Mouse (Mus musculus): Measurements from ENCODE around the gene Gm20695.
"Not testable (repeated sequence)": the region's sequence is repeated elsewhere in the genome, so short reads cannot be mapped to it uniquely, and the experiment has no call there.

The Gm20695 gene

DNA sequence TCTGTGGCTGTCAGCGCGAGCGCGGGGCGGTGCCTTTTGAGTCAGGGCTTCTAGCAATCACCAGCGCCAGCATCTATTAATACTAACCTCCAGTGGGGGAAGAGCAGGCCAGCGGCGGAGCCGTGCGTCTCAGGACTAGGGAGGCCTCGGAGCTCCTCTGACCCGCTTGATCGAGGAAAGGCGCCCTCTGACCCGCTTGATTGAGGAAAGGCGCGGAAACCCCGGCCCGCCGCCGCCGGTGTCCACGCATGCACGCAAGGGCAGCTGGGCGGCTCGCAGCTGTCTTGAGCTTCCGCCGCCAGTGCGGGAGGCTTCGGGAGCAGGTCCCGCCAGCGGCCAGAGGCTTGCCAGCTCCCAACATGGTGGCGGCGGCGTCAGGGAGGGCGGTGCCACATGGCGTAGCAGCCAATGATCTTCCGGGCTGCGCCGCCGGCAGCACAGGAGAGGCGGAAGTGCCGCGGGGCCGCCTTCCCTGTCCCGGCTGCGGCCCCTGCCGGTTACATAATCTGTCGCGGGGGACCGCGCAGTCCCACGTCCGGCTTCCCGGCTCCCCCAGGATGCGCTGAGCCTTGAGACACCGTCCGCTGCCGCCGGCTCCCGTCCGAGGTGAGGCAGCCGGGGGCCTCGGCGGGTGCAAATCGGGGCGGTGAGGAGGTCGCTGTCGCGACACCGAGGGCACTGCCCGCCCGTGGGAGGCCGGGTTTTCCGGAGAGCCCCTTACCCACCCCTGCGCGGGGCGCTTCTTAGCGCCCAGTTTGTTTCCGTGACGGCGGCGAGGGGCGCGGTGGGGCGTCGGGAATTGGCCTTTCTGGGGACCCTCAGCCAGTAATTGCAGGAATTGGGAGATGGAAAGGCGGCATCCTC is at the start of gene Gm20695, which contains the start of gene Zfp597:
Gene Gm20695, plus strand, starts transcription at position 448 of the 864 bp plus-strand sequence.
Gene Zfp597, minus strand, starts transcription at position 361 of the 864 bp plus-strand sequence.
- peak; percentile 98 for ATAC-seq (ENCODE audit: insufficient number of reproducible peaks, low FRiP score, low TSS enrichment)

DNA sequence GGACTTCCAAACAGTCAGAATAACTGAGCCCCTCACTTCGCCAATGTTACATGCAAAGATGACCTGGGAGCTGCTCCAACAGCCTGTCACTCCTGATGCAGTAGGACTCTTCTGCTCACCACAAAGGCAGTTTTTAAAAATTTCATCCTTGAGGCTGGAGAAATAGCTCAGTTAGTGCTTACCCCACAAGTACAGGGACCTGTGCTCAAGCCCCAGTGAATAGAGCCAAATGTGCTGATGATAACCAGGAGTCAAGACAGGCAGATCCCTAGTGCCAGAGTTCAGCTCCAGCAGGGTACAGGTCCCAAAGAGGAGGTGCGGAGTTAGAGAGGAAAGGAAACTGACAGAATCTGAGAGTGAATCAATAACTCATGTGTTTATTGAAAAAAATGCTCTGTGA is 49.0 kb upstream of the Gm20695 start:
- ATAC-seq (ENCODE audit: insufficient number of reproducible peaks, low FRiP score, low TSS enrichment): no peak

GRCm38 (mm10) chr16:3839157-3839885 is 45.1 kb upstream of the Gm20695 start:
- ATAC-seq (ENCODE audit: insufficient number of reproducible peaks, low FRiP score, low TSS enrichment): no peak

GRCm38 (mm10) chr16:3842989-3843388 is 41.5 kb upstream of the Gm20695 start:
- ATAC-seq (ENCODE audit: insufficient number of reproducible peaks, low FRiP score, low TSS enrichment): no peak

GRCm38 (mm10) chr16:3843796-3844195 is 40.7 kb upstream of the Gm20695 start:
- ATAC-seq (ENCODE audit: insufficient number of reproducible peaks, low FRiP score, low TSS enrichment): no peak

- ATAC-seq (ENCODE audit: insufficient number of reproducible peaks, low FRiP score, low TSS enrichment): peak; percentile 99
Observed at GRCm38 (mm10) chr16:3846711-3847518, 37.5 kb upstream of the Gm20695 start, which contains the start of gene Zfp174. Gene Zfp174 (plus strand): TSS chr16:3847268.

- no peak for ATAC-seq (ENCODE audit: insufficient number of reproducible peaks, low FRiP score, low TSS enrichment)
Observed at GRCm38 (mm10) chr16:3847871-3848270, 36.6 kb upstream of the Gm20695 start.

DNA sequence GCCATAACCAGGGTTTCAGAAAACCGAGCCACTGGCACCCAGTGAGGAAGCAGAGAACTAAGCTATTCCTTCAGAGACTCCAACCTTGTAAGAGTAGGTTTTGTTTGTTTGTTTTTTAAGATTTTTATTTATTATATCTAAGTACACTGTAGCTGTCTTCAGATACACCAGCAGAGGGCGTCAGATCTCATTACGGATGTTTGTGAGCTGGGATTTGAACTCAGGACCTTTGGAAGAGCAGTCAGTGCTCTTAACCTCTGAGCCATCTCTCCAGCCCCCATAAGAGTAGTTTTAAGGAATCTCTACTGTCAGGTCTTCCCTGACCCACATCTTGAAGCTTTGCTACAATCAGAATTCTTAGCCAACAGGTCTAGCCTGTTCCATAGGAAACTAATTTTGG is 36.0 kb upstream of the Gm20695 start:
- ATAC-seq (ENCODE audit: insufficient number of reproducible peaks, low FRiP score, low TSS enrichment): no peak

DNA sequence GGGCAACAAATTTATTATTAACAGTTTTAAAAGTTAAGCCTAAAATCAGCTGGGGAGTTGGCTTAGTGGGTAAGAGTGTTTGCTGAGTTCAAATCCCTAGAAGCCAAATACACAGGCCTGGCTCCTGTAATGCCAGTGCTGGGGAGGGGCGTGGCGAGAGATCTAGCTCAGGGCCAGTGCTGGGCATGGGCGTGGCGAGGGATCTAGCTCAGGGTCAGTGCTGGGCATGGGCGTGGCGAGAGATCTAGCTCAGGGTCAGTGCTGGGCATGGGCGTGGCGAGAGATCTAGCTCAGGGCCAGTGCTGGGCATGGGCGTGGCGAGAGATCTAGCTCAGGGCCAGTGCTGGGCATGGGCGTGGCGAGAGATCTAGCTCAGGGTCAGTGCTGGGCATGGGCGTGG is 33.1 kb upstream of the Gm20695 start:
- ATAC-seq (ENCODE audit: insufficient number of reproducible peaks, low FRiP score, low TSS enrichment): not testable (repeated sequence)

- ATAC-seq (ENCODE audit: insufficient number of reproducible peaks, low FRiP score, low TSS enrichment): no peak
Observed at GRCm38 (mm10) chr16:3852586-3852985, 31.9 kb upstream of the Gm20695 start.

DNA sequence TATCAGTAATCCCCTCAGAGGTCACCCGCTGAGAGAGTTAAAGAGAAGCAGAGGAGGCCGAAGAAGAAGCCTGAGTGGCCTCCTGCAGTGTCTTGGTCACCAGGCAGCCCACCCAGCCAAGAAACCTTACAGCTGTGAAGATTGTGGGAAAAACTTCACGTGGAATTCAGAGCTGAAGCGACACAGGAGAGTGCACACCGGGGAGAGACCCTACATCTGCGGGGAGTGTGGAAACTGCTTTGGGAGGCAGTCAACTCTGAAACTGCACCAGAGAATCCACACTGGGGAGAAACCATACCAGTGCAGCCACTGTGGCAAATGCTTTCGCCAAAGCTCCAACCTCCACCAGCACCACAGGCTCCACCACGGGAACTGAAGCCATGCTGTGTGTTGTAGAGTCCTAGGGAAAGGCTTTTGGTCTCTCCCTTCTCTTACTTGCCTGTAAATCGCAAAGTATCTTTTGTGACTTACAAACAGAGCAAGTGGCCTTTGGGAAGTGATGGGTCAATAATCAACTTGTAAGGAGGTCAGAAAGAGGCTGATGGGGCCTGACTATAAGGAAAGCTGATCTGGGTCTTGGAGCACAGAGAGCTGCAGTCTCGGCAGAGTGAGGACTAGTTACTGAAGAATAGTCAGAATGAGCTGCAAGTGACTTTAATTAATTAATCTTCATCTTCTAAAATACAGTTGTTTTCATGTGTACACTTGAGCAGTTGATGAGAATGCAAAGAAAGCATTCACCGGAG is 29.8 kb upstream of the Gm20695 start:
- no peak for ATAC-seq (ENCODE audit: insufficient number of reproducible peaks, low FRiP score, low TSS enrichment)

- no peak for ATAC-seq (ENCODE audit: insufficient number of reproducible peaks, low FRiP score, low TSS enrichment)
Observed at GRCm38 (mm10) chr16:3855776-3856175, 28.7 kb upstream of the Gm20695 start.

- ATAC-seq (ENCODE audit: insufficient number of reproducible peaks, low FRiP score, low TSS enrichment): no peak
Observed at GRCm38 (mm10) chr16:3859254-3859653, 25.2 kb upstream of the Gm20695 start.

DNA sequence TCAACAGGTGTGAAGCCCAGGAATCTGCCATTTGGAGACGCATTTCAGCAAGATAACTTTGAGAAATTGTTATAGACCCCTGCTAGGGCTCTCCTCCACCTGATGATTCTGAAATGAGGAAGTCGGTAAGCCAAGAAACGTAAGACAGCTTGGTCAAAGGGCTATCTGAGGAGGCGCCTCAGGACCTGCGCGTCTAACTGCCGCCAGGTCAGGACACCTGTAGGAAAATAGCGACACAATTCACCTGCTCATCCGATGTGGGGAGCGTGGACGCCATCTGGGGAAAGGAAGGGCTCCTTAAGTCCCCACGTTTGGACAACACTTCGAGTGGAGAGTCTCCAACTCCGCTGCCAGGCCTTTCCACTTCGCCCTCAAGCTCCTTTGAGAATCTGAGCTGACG is 12.6 kb upstream of the Gm20695 start:
- no peak; the same call in 1 of the 2 replicates for ATAC-seq (ENCODE audit: insufficient number of reproducible peaks, low FRiP score, low TSS enrichment)

GRCm38 (mm10) chr16:3872216-3873047 is 12.0 kb upstream of the Gm20695 start, which contains the start of gene Naa60:
Gene Naa60 (plus strand): TSS chr16:3872375.
- ATAC-seq (ENCODE audit: insufficient number of reproducible peaks, low FRiP score, low TSS enrichment): peak; percentile 98

- ATAC-seq (ENCODE audit: insufficient number of reproducible peaks, low FRiP score, low TSS enrichment): no peak
Observed at GRCm38 (mm10) chr16:3876346-3876745, 8.1 kb upstream of the Gm20695 start.

GRCm38 (mm10) chr16:3885065-3885670 is 720 bp downstream of the Gm20695 start:
- ATAC-seq (ENCODE audit: insufficient number of reproducible peaks, low FRiP score, low TSS enrichment): 0 out of 2 replicates have a peak, but pooled peaks have one; percentile 6

DNA sequence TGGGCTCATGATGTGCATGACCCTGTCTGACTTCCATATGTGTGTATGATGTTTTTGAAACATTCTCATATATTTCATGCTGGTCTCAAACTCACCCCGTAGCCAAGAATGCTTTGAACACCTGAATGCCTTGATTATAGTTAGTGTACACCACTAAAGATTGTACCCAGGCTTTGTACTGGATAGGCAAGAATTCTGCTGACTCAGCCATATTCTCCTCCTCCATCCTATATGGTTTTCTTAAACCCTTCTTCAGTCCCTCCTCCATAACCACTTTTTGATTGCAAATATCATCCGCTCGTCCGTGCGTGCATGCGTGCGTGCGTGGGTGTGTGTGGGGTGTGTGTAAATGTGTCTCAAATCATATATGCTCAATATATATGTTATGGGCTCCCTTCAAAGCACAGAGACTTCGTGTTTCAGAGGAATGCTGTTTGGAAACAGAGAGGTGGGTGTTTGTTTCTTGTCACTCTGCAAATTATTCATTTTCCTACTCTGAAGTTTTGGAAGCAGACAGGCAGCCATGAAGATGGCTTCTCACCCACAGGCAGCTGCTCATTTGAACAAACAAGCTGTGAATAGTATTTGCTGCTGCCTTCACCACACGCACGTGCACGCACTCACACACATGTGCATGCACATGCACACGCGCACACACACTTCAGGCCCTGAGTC is 7.3 kb downstream of the Gm20695 start:
- no peak for ATAC-seq (ENCODE audit: insufficient number of reproducible peaks, low FRiP score, low TSS enrichment)
